Mouse (Mus musculus) bone marrow, adult 2 months (tissue): ENCODE data around the gene 2810021J22Rik. TPM values are rescaled to one million over a fixed set of nuclear protein-coding genes. Genes with fewer than 3 reads are reported as not detected.

Experiments used
- H3K27ac ChIP-seq: fragments of 200-500 bp; 2 replicates; pipeline ENCODE4 v1.5.1; 2012; ENCODE audit warnings: low read depth, mild to moderate bottlenecking, control low read depth, inconsistent platforms, low read length; ENCODE audit not compliant: control insufficient read depth, poor library complexity, insufficient read depth
- H3K4me1 ChIP-seq: fragments of 200-500 bp; 2 replicates; pipeline ENCODE4 v1.6.1; 2011; ENCODE audit warnings: low read length; ENCODE audit not compliant: control insufficient read depth, insufficient read depth
- H3K4me3 ChIP-seq: fragments of 200-500 bp; replicated peaks from 2 replicates; pipeline ENCODE3; 2011; ENCODE audit warnings: mild to moderate bottlenecking, low read depth, low read length, control low read depth; ENCODE audit not compliant: control insufficient read depth
- CTCF ChIP-seq: fragments of 200-500 bp; IDR thresholded peaks from 2 replicates; pipeline ENCODE4 v1.5.1; 2011; ENCODE audit warnings: low read length, control low read depth; ENCODE audit not compliant: control insufficient read depth, insufficient read depth
- POLR2A ChIP-seq: fragments of 200-500 bp; IDR thresholded peaks from 2 replicates; pipeline ENCODE4 v1.6.1; 2011; ENCODE audit warnings: low read depth, mild to moderate bottlenecking, control low read depth, low read length, borderline replicate concordance; ENCODE audit not compliant: control insufficient read depth
- WGBS: fragments of 180-500 bp; shearing (Covaris S2); methylation state at CpG from one replicate; pipeline ENCODE4 v1.1.7; 2018; 5-methylcytosine and 5-hydroxymethylcytosine counted together
- polyA plus RNA-seq: library from polyadenylated mRNA; stranded (reverse); fragments of >200 nt; gene quantifications from 2 replicates; pipeline ENCODE4 v1.2.4, GENCODE M21; 2011; ENCODE audit warnings: low replicate concordance; ENCODE audit not compliant: missing spikeins, insufficient read depth, insufficient read length

The 2810021J22Rik gene
- polyA plus RNA-seq, 1 experiment, result 5.5 TPM

DNA sequence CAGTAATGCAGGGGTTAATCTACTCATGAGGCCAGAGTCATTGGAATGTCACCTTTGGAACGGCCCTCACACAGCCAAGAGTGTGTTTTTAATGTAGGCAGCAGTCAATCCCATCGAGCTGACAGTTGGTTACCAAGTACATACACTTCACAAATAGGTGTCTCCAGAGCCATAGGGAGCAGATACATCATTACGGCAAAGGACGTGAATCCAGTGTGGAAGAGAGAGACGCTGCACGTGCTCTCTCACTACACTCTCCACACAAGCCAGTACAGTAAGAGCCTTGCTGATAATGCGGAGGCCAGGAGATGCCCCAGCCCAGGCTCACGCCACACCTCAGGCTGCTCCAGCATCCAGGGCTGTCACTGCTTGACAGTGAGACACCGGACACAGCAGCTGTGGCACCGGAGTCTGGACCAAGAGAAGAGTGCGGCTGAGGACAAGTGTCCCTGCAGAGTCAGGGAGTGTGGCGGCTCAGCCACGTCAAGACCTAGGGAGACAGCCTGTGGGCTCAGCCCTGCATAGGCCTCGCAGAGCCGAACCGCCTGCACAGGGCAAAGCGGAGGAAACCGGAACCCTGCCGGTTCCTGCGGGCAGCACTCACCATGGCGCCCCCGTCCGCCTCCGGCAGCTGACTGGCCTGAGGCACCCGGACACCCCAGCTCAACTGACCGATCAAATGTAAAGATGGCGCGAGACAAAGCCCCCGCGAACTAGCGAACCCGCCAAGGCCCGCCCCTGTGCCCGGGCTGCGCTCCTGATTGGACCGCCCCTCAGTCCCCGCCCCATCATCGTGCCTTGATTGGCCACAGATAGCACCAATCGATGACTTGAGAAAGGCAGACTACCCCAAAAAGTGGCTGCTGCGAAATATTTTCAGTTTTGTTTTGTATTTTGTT, 36.7 kb downstream of the 2810021J22Rik start, which contains the start of gene Zfp39:
TSS of gene Zfp39 (minus strand) at position 715 of the 899 bp plus-strand sequence.
- TF ChIP-seq POLR2A, result peak; percentile 75; the same call in 1 of the 2 replicates
- TF ChIP-seq CTCF, result no peak
- WGBS, result under 1% methylated on average over 40 of the region's 40 CpGs
- Histone ChIP-seq H3K4me1 (no peaks in the 10 kb centered on the region), H3K4me3 (peak within 1 kb of the TSS; percentile 97), H3K27ac (peak within 1 kb of the TSS; percentile 85)

DNA sequence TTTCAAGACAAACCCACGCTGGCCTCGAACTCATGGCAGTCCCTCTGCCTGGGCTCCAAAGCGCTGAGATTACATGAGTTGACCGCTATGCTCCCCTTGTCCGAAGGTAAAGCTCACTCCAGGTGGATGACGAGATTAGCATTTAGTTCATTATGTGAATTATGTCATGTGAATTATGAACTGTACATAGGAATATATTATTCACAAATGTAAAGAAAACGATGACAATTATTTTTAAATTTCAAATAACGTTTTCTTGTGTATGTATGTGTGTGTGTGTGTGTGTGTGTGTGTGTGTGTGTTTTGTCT, 37.3 kb downstream of the 2810021J22Rik start:
- H3K27ac ChIP-seq, result peak overlapping the region; percentile 81
- TF ChIP-seq POLR2A, result no peak
- no peak for TF ChIP-seq CTCF
- peak overlapping the region; percentile 97 for H3K4me3 ChIP-seq
- H3K4me1 ChIP-seq, result no peaks in the 10 kb centered on the region
- WGBS, result under 1% methylated on average over 8 of the region's 8 CpGs

- Histone ChIP-seq H3K4me1 (no peaks in the 10 kb centered on the region), H3K4me3 (no peak overlapping the region), H3K27ac (no peak overlapping the region)
- TF ChIP-seq POLR2A, result no peak
- TF ChIP-seq CTCF, result no peak
- WGBS, result 62% methylated on average over 6 of the region's 6 CpGs
Observed at GRCm38 (mm10) chr11:58904838-58905237, 37.8 kb downstream of the 2810021J22Rik start.

DNA sequence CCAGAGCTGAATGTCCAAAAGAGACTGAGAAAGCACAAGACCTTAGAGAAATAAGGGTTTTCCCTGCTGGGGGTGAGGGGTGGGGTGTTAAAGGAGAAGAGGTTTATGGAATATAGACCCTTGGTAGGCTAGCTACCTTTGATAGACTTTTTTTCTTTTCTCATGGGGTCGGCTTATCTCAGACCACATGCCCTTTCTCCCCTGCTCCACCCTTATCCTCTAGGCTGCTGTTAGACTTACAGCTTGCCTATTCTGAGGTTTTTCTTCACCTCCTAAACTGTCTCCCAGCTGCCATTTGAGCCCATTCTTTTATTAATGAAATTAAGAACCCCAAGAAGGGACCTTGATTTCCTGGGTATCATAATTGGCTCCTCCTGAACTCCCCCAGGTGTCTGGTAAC, 46.8 kb downstream of the 2810021J22Rik start:
- no peak for TF ChIP-seq CTCF
- no peak for TF ChIP-seq POLR2A
- H3K4me3 ChIP-seq, result no peak overlapping the region
- H3K4me1 ChIP-seq, result peaks cover 1% of the 10 kb centered on the region; the same call in 1 of the 2 replicates
- 75% methylated on average over 1 of the region's 1 CpGs for WGBS
- H3K27ac ChIP-seq, result peak overlapping the region; percentile 87

GRCm38 (mm10) chr11:58914461-58915028, 47.5 kb downstream of the 2810021J22Rik start:
- Histone ChIP-seq H3K27ac (peak overlapping the region; percentile 87), H3K4me1 (peaks cover 1% of the 10 kb centered on the region; the same call in 1 of the 2 replicates), H3K4me3 (peak overlapping the region; percentile 68)
- TF ChIP-seq POLR2A (peak; percentile 42; the same call in 1 of the 2 replicates), CTCF (peak; percentile 10; the same call in 1 of the 2 replicates)
- WGBS, result 5% methylated on average over 17 of the region's 17 CpGs

- Histone ChIP-seq H3K4me1 (peaks cover 1% of the 10 kb centered on the region; the same call in 1 of the 2 replicates), H3K27ac (peak overlapping the region; percentile 88), H3K4me3 (peak overlapping the region; percentile 58)
- WGBS, result 41% methylated on average over 14 of the region's 14 CpGs
- TF ChIP-seq CTCF (peak; percentile 61), POLR2A (no peak)
Observed at GRCm38 (mm10) chr11:58916879-58917744, 50.1 kb downstream of the 2810021J22Rik start.

DNA sequence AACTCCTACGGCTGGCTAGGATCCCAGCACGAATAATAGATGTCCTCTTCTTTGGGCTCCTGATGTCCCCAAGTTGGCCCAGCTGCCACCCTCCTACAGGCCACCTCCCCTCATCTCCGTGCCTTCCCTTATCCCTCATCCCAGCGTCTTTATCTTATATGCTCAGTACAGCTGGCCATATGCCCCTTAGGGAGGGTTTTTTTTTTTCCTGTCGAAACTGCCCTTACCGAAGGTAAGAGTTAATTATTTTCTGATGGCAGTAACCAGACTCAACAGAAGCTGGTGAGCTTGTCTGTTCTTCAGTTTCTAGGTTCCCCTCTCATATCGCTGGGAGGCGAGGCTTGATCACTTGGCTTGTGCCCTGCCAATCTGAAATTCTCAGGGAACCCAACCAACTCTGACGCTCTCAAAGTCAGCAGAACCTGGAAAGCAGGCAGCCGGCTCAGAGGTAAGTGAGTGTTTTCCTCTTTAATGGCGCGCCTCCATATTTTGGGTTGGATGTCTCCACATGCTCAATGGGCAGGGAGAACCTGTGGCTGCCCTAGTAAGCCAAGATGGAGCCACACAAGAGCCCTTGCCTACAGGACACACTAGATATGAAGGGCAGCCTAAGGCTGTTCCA, 50.8 kb downstream of the 2810021J22Rik start, which contains the start of gene Btnl10:
TSS of gene Btnl10 (plus strand) at position 164 of the 622 bp plus-strand sequence.
- 63% methylated on average over 12 of the region's 12 CpGs for WGBS
- no peak for TF ChIP-seq POLR2A
- TF ChIP-seq CTCF, result no peak
- Histone ChIP-seq H3K4me1 (peaks cover 1% of the 10 kb centered on the region; the same call in 1 of the 2 replicates), H3K27ac (peak within 1 kb of the TSS; percentile 88), H3K4me3 (peak within 1 kb of the TSS; percentile 79)
